Mouse (Mus musculus) ES-E14 (cell line): ENCODE measurements around the gene Synrg. TPM values are rescaled to one million over a fixed set of nuclear protein-coding genes. Genes with fewer than 3 reads are reported as not detected.

ENCODE experiments used
- DNase-seq: peaks from one replicate; pipeline ENCODE4 v3.0.0-alpha.2; 2013; ENCODE audit warnings: low read depth, low spot score
- H3K27ac ChIP-seq: 2 replicates; pipeline ENCODE4 v1.5.1; 2012; ENCODE audit warnings: low read depth, mild to moderate bottlenecking, low read length, moderate library complexity, mixed read lengths; ENCODE audit not compliant: poor library complexity, insufficient read depth, severe bottlenecking
- H3K36me3 ChIP-seq: 2 replicates; pipeline ENCODE4 v1.6.1; 2012; ENCODE audit warnings: mild to moderate bottlenecking, low read length, moderate library complexity, mixed read lengths; ENCODE audit not compliant: control insufficient read depth, poor library complexity, insufficient read depth, severe bottlenecking
- H3K4me1 ChIP-seq, 2 experiments: fragments of 150-350 bp in 1 of 2; sonication (generic) in 1 of 2; 2 replicates each; pipeline ENCODE4 v1.6.1; 2012; ENCODE audit warnings: low read length in 2 of 2, mild to moderate bottlenecking in 1 of 2, mixed read lengths in 1 of 2; ENCODE audit not compliant: control insufficient read depth in 2 of 2, insufficient read depth in 2 of 2, poor library complexity in 1 of 2
- H3K4me3 ChIP-seq, 2 experiments: fragments of 150-350 bp in 1 of 2; sonication (generic) in 1 of 2; 2 replicates each; pipeline ENCODE4 v1.5.1; 2012; ENCODE audit warnings: low read length in 2 of 2, low read depth in 1 of 2, mild to moderate bottlenecking in 1 of 2, mixed read lengths in 1 of 2; ENCODE audit not compliant: insufficient read depth in 1 of 2, poor library complexity in 1 of 2, severe bottlenecking in 1 of 2
- H3K9ac ChIP-seq: 2 replicates; pipeline ENCODE4 v1.6.1; 2012; ENCODE audit warnings: low read depth, mild to moderate bottlenecking, low read length, mixed read lengths; ENCODE audit not compliant: poor library complexity, insufficient read depth, severe bottlenecking
- H3K9me3 ChIP-seq: fragments of 150-350 bp; sonication (generic); 2 replicates; pipeline ENCODE4 v1.6.1; 2012; ENCODE audit warnings: low read depth, mild to moderate bottlenecking, low read length; ENCODE audit not compliant: control insufficient read depth, insufficient read depth
- CHD2 ChIP-seq: IDR thresholded peaks from 2 replicates; pipeline ENCODE4 v1.6.1; 2014; ENCODE audit warnings: mild to moderate bottlenecking, low read depth, low read length, inconsistent platforms
- HCFC1 ChIP-seq: IDR thresholded peaks from 2 replicates; pipeline ENCODE4 v1.6.1; 2012; ENCODE audit warnings: low read length, inconsistent platforms, borderline replicate concordance; ENCODE audit not compliant: insufficient read depth
- MAFK ChIP-seq: IDR thresholded peaks from 2 replicates; pipeline ENCODE4 v1.6.1; 2014; ENCODE audit warnings: mild to moderate bottlenecking, low read depth, low read length, inconsistent platforms; ENCODE audit not compliant: insufficient read depth
- ZC3H11A ChIP-seq: IDR thresholded peaks from 2 replicates; pipeline ENCODE4 v1.6.1; 2012; ENCODE audit warnings: low read depth, mild to moderate bottlenecking, inconsistent platforms, low read length, borderline replicate concordance
- ZNF384 ChIP-seq: IDR thresholded peaks from 2 replicates; pipeline ENCODE4 v1.6.1; 2012; ENCODE audit warnings: low read depth, low read length, inconsistent platforms
- in situ Hi-C, 2 experiments: fragments of 600-800 bp; cut with MboI; formaldehyde crosslinking; loops; one replicate each; pipeline ENCODE4 v1.15.1; 2025; ENCODE audit warnings: low sequenced_read_pairs in 2 of 2, inconsistent platforms in 1 of 2; ENCODE audit not compliant: unreplicated experiment in 2 of 2
- total RNA-seq: library from RNA; depleted of rRNA; stranded (reverse); fragments of 300-350 nt; gene quantifications from 2 replicates; pipeline ENCODE4 v1.2.3, GENCODE M21; 2012

The Synrg gene
- total RNA-seq, 1 experiment: 10.8 TPM

- DNase-seq: no peak
- in situ Hi-C loops: no loop called here
- TF ChIP-seq ZC3H11A (no peak), HCFC1 (no peak), CHD2 (no peak), ZNF384 (no peak), MAFK (no peak)
- Histone ChIP-seq H3K9me3 (no peaks in the 10 kb centered on the region), H3K4me1 (no peaks in the 10 kb centered on the region), H3K9ac (no peak overlapping the region), H3K36me3 (no peaks in the 10 kb centered on the region), H3K4me3 (no peak overlapping the region), H3K27ac (no peak overlapping the region)
Measured at GRCm38 (mm10) chr11:83932506-83933106, 31.6 kb upstream of the Synrg start.

- H3K27ac ChIP-seq: no peak overlapping the region
- in situ Hi-C loops: no loop called here
- TF ChIP-seq MAFK (no peak), HCFC1 (no peak), ZC3H11A (no peak), CHD2 (no peak), ZNF384 (no peak)
- H3K9ac ChIP-seq: no peak overlapping the region
- H3K4me3 ChIP-seq: no peak overlapping the region
- H3K4me1 ChIP-seq: no peaks in the 10 kb centered on the region
- DNase-seq: no peak
- no peaks in the 10 kb centered on the region for H3K36me3 ChIP-seq
- no peaks in the 10 kb centered on the region for H3K9me3 ChIP-seq
Measured at GRCm38 (mm10) chr11:83933376-83933775, 30.9 kb upstream of the Synrg start.

GRCm38 (mm10) chr11:83935986-83936665 is 28.1 kb upstream of the Synrg start:
- no peaks in the 10 kb centered on the region for H3K4me1 ChIP-seq
- no peaks in the 10 kb centered on the region for H3K36me3 ChIP-seq
- TF ChIP-seq ZC3H11A (no peak), HCFC1 (no peak), CHD2 (no peak), MAFK (no peak), ZNF384 (no peak)
- in situ Hi-C loops: no loop called here
- no peaks in the 10 kb centered on the region for H3K9me3 ChIP-seq
- no peak overlapping the region for H3K27ac ChIP-seq
- H3K9ac ChIP-seq: no peak overlapping the region
- no peak for DNase-seq
- no peak overlapping the region for H3K4me3 ChIP-seq

GRCm38 (mm10) chr11:83938556-83938955 is 25.7 kb upstream of the Synrg start:
- TF ChIP-seq ZC3H11A (no peak), CHD2 (no peak), HCFC1 (no peak), ZNF384 (no peak), MAFK (no peak)
- no peaks in the 10 kb centered on the region for H3K36me3 ChIP-seq
- no peak for DNase-seq
- no peak overlapping the region for H3K9ac ChIP-seq
- no peak overlapping the region for H3K4me3 ChIP-seq
- no peak overlapping the region for H3K27ac ChIP-seq
- in situ Hi-C loops: no loop called here
- H3K4me1 ChIP-seq: no peaks in the 10 kb centered on the region; a peak in 1 of 4 replicates
- H3K9me3 ChIP-seq: no peaks in the 10 kb centered on the region
